Mouse (Mus musculus): ENCODE data around the gene Fmn2.

The Fmn2 gene

DNA sequence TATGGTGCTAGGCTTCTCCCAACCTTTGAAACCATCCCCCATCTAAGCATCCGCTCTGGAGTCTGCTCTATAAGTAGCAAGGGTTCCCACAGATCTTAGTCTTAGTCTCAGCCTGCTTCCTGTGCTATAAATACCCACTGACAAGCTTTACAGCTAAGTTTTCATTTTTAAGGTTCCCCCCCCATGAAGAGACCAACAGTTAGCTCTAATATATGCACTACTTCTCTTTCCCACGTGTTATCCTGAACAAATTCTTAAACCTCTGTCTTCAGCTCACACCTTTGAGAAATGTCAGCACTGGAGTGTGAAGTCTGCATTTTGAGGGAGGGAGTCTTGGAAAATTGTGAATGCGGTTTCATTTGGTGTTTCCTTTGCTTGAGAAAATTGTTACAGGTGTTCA, 56.2 kb downstream of the Fmn2 start:
- DNase-seq (ENCODE audit: low read depth) = no peak

GRCm38 (mm10) chr1:174558488-174558887, 56.9 kb downstream of the Fmn2 start:
- no peak for DNase-seq (ENCODE audit: low read depth)

GRCm38 (mm10) chr1:174564561-174564960, 62.9 kb downstream of the Fmn2 start:
- DNase-seq (ENCODE audit: low read depth) = no peak

GRCm38 (mm10) chr1:174568609-174569008, 67.0 kb downstream of the Fmn2 start:
- no peak for DNase-seq (ENCODE audit: low read depth)

DNA sequence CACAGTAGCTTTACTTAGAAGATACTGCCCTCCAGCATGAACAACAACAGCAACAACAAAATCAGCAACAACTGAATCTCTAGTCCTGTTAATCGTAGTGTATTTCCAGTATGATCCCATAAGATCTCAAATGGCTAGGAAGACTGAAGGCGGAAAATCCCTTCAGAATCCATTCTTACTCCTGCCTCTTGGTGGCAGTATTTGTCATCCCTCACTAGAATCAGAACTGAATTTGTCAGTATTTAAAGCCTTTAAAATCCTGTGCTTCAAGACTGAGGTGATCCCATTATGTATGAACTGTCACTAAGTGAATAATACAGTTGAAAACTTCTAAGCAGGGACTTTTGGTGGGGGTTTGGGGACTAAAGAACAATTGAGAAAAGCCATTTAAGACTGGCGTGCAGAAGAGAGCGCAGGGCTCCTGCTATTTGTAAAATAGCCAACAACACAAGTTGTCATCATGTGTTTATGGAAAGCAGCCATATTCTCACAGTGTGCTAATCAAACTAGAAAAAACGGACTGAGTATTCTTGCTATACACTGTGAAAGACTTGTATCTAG, 90.9 kb downstream of the Fmn2 start:
- no peak for DNase-seq (ENCODE audit: low read depth)

GRCm38 (mm10) chr1:174594989-174595388, 93.4 kb downstream of the Fmn2 start:
- DNase-seq (ENCODE audit: low read depth) = peak; percentile 27

GRCm38 (mm10) chr1:174597495-174597894, 95.9 kb downstream of the Fmn2 start:
- no peak for DNase-seq (ENCODE audit: low read depth)

DNA sequence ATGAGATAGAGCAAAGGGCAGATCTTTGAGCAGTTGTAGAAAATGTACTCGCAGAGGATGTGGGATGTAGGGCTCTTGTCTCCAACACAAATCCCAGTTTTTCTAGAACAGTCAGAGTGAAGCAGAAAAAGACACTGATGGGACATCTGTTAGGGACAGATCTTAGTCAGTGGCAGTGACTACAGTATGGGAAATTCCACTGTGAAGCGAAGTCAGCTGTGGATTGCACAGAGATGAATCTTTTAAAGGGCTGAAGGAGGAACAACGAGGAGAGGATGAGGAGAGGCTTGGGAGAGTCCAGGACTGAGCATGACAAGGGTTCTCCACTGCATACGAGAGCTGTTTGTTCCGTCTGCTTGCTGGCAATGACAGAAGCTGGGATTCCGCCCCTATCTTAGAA, 96.6 kb downstream of the Fmn2 start:
- no peak for DNase-seq (ENCODE audit: low read depth)

DNA sequence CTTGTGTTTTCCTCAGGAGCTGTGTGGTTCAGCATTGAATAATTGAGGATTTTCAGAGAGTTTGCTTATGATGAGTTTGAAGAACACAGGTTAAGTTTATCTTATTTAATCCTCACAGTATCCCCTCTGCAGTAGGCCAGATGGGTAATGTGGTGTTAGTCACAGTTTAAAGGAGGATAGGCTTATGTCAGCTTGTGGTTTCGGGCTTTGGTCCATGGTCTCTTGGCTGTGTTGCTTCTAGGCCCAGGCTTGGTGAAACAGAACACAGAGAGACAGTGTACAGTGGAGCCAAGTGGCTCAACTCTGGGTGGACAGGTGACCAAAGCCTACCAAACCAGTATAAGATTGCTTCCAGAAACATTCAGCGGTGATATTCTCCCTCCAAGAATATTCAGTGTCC, 98.4 kb downstream of the Fmn2 start:
- no peak for DNase-seq (ENCODE audit: low read depth)

DNA sequence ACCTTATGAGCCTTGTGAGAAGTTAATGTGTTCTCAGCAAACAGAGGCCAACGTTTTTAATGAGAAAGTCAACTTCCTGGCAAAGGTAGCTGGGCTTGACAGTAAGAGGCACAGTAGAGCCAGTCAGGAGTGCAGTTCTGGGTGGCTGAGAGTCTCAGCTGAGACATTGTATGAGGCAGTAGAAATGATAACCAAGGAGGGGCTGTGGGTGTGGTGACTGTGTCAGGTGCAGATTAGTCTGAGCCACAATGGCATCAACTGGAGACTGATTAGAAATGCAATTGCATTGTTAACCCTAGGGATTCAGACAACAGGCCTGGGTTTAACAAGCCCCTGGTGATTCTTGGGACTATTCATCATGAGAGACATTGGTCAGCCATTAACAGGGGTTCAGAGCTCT, 99.0 kb downstream of the Fmn2 start:
- DNase-seq (ENCODE audit: low read depth) = peak; percentile 29

- DNase-seq (ENCODE audit: low read depth) = no peak
These were observed 115.7 kb downstream of the Fmn2 start for GRCm38 (mm10) chr1:174617368-174617767.

- no peak for DNase-seq (ENCODE audit: low read depth)
These were observed 119.9 kb downstream of the Fmn2 start for GRCm38 (mm10) chr1:174621512-174621911.

GRCm38 (mm10) chr1:174623054-174623453, 121.4 kb downstream of the Fmn2 start:
- DNase-seq (ENCODE audit: low read depth) = no peak

GRCm38 (mm10) chr1:174630074-174630473, 128.4 kb downstream of the Fmn2 start:
- DNase-seq (ENCODE audit: low read depth) = no peak

DNA sequence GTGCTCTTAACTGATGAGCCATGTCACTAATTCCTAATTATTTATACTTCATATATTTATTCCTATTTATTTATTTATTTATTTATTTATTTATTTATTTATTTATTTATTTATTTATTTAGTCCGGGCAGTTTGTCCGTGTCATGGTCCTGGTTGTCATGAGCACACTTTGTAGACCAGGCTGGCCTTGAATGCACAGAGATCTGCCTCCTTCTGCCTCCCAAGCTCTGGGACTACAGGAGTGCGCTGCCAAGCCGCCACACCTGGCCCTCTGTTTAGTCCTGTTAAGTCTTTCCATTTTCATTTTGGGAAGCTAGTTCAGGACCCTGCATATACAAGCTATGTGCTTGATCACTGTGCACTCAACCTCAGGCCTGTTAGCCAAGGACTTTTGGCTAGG, 134.7 kb downstream of the Fmn2 start:
- no peak for DNase-seq (ENCODE audit: low read depth)

- DNase-seq (ENCODE audit: low read depth) = no peak
These were observed 136.0 kb downstream of the Fmn2 start for GRCm38 (mm10) chr1:174637564-174638085.

DNA sequence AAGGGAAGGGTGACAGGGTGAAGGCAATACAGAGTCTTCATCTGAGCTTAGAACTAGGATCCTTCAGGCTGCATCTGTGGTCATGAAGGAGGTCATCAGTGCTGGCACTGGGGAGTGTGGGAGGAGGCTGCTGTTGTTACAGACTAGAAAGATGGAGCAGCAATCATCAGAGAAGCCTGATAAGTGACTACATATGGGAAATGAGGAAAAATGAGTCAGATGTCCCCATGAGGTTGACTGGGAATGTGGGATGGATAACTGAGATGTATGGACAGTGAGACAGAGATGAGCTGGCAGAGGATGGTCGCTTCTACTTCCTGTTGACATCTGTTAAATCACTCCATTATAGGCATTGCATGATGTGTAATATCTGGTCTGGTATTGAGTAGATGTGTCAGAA, 139.3 kb downstream of the Fmn2 start:
- no peak for DNase-seq (ENCODE audit: low read depth)

- no peak for DNase-seq (ENCODE audit: low read depth)
These were observed 141.9 kb downstream of the Fmn2 start for GRCm38 (mm10) chr1:174643431-174644010.

DNA sequence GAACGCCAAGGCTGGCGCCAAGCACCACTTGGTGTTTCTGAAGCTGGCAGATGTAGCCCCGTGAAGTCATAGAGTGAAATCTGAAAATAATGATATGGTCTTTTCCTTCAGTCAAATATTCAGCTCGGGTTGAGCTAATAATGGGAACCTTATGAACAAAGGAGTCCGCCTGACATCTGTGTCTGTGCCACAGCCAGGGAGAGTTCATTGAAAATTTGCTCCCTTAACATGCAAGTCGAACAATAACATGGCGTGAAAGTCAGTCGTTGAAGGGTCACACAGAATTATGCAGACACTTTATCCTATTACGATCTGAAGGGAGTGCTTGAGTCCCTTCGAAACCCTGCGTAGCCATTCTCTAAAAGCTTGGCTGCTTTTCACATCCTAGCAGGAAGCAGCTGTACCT, 147.8 kb downstream of the Fmn2 start:
- no peak for DNase-seq (ENCODE audit: low read depth)

- DNase-seq (ENCODE audit: low read depth) = no peak
These were observed 152.9 kb downstream of the Fmn2 start for GRCm38 (mm10) chr1:174654565-174654964.

DNA sequence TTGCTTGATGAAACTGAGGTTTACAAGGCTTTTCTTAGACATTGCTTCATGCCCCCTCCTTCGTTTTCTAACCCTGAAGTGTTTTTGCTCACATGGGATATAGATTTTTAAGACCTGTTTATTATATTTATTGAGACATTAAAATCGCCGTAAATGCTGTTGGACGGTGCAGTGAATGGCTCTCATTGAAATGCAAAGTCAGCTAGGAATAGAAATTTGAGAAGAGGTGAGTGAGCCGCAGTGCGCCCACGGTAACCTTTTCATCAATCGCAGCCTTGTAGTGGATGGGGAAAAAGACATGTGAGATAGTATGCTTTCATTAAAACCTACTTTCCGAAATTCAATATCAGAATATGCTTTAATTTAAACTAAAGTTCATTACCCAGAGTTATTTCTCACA, 153.7 kb downstream of the Fmn2 start:
- DNase-seq (ENCODE audit: low read depth) = no peak

DNA sequence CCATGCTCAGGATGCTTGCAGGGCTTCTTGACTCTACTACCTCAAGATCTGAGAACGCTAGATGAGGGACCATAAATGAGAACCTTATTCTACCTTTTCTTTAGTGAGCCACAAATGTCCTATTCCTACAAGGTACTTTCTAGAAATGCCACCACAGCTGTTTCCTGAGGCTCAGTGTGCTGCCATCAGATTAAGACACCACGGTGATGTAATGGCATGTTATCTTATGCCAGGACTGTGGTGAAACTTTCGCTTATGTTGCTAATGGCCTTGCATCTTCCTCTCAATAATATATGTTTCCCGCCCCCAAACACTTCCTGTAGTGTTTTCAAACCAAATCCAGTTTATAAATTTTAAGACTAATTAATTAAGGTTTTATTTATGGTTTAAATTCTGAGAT, 154.9 kb downstream of the Fmn2 start:
- DNase-seq (ENCODE audit: low read depth) = no peak

GRCm38 (mm10) chr1:174659459-174660223, 158.0 kb downstream of the Fmn2 start:
- DNase-seq (ENCODE audit: low read depth) = no peak

Data from c-Kit-positive CD71-positive TER-119-negative erythroid progenitor cells, embryonic 14.5 days (primary cell).